Mouse (Mus musculus): ENCODE results near the gene Pabpc5. TPM values are rescaled to one million over a fixed set of nuclear protein-coding genes. Genes with fewer than 3 reads are reported as not detected.

The Pabpc5 gene
- 0.34 and 0.67 TPM in 2 replicates for polyA plus RNA-seq (2016; fragmentation: Nextera tagmentation; extraction: Ambion mirVana)

- Histone ChIP-seq H3K27me3 (no peaks in the 10 kb centered on the region), H3K4me3 (peak within 1 kb of the TSS; percentile 40), H3K9ac (replicated peaks) (peak within 1 kb of the TSS; percentile 39), H3K9me3 (no peaks in the 10 kb centered on the region), H3K36me3 (no peaks in the 10 kb centered on the region), H3K4me2 (replicated peaks) (peak within 1 kb of the TSS; percentile 47), H3K4me1 (no peaks in the 10 kb centered on the region), H3K27ac (replicated peaks) (peak within 1 kb of the TSS; percentile 87)
- 7% methylated on average over 21 of the region's 21 CpGs for WGBS
- peak; percentile 99 for ATAC-seq (ENCODE audit: low FRiP score, low read depth)
These were observed at the start of gene Pabpc5 for GRCm38 (mm10) chrX:119927081-119927571. Pabpc5 (plus strand) TSS chrX:119927196.

GRCm38 (mm10) chrX:119886957-119887593 is 39.9 kb upstream of the Pabpc5 start:
- Histone ChIP-seq H3K4me3 (no peak overlapping the region), H3K36me3 (no peaks in the 10 kb centered on the region), H3K9ac (replicated peaks) (no peak overlapping the region), H3K27me3 (no peaks in the 10 kb centered on the region), H3K9me3 (no peaks in the 10 kb centered on the region), H3K4me2 (replicated peaks) (no peak overlapping the region), H3K27ac (replicated peaks) (no peak overlapping the region), H3K4me1 (no peaks in the 10 kb centered on the region)
- 82% methylated on average over 3 of the region's 3 CpGs for WGBS
- no peak for ATAC-seq (ENCODE audit: low FRiP score, low read depth)

- Histone ChIP-seq H3K9ac (replicated peaks) (no peak overlapping the region), H3K9me3 (no peaks in the 10 kb centered on the region), H3K4me1 (no peaks in the 10 kb centered on the region), H3K27ac (replicated peaks) (no peak overlapping the region), H3K4me3 (no peak overlapping the region), H3K4me2 (replicated peaks) (no peak overlapping the region), H3K27me3 (no peaks in the 10 kb centered on the region), H3K36me3 (no peaks in the 10 kb centered on the region)
- WGBS, result 87% methylated on average over 6 of the region's 6 CpGs
- no peak for ATAC-seq (ENCODE audit: low FRiP score, low read depth)
These were observed 38.6 kb upstream of the Pabpc5 start for GRCm38 (mm10) chrX:119888326-119888920.

- H3K4me2 ChIP-seq (replicated peaks), result peak overlapping the region; percentile 47
- no peak overlapping the region for H3K4me3 ChIP-seq
- peak overlapping the region; percentile 87; the same call in 1 of the 2 replicates for H3K27ac ChIP-seq (replicated peaks)
- H3K9me3 ChIP-seq, result no peaks in the 10 kb centered on the region
- H3K4me1 ChIP-seq, result no peaks in the 10 kb centered on the region
- peak; percentile 41; the same call in 1 of the 2 replicates for ATAC-seq (ENCODE audit: low FRiP score, low read depth)
- 61% methylated on average over 5 of the region's 5 CpGs for WGBS
- H3K9ac ChIP-seq (replicated peaks), result no peak overlapping the region
- H3K36me3 ChIP-seq, result no peaks in the 10 kb centered on the region
- no peaks in the 10 kb centered on the region for H3K27me3 ChIP-seq
These were observed 856 bp downstream of the Pabpc5 start for GRCm38 (mm10) chrX:119927852-119928251.

Data from midbrain, embryonic 12.5 days (tissue).